Mouse (Mus musculus) forebrain, embryonic 14.5 days (tissue): Measurements from ENCODE around the gene Katna1. TPM values are rescaled to one million over a fixed set of nuclear protein-coding genes. Genes with fewer than 3 reads are reported as not detected.
A peak's percentile ranks its signal among the peaks of the same experiment; 100 is the strongest.

Experiments used
- ATAC-seq: fragments of 200-750 bp; cut with Nextera tagmentation; 2 replicates; pipeline ENCODE4 v1.8.0; 2017; ENCODE audit warnings: mild to moderate bottlenecking, moderate library complexity
- DNase-seq: peaks from one replicate; pipeline ENCODE4 v3.0.0-alpha.2; 2015; ENCODE audit warnings: low spot score
- H3K27ac ChIP-seq: fragments of 300-500 bp; sonication (generic); 2 replicates; pipeline ENCODE4 v1.5.1; 2014; ENCODE audit warnings: low read depth, mild to moderate bottlenecking, control low read depth, low read length, moderate library complexity
- H3K27me3 ChIP-seq: fragments of 300-500 bp; sonication (generic); replicated peaks from 2 replicates; pipeline ENCODE4 v1.6.1; 2014; ENCODE audit warnings: low read length, control low read depth, mixed read lengths; ENCODE audit not compliant: control insufficient read depth, insufficient read depth
- H3K36me3 ChIP-seq: fragments of 300-500 bp; sonication (generic); 2 replicates; pipeline ENCODE4 v1.6.1; 2014; ENCODE audit warnings: low read length, control low read depth; ENCODE audit not compliant: control insufficient read depth, insufficient read depth
- H3K4me1 ChIP-seq: fragments of 300-500 bp; sonication (generic); 2 replicates; pipeline ENCODE4 v1.6.1; 2014; ENCODE audit warnings: antibody characterized with exemption, low read length, control low read depth; ENCODE audit not compliant: control insufficient read depth, insufficient read depth
- H3K4me2 ChIP-seq: fragments of 300-500 bp; sonication (generic); 2 replicates; pipeline ENCODE4 v1.6.1; 2014; ENCODE audit warnings: mild to moderate bottlenecking, control low read depth, low read length
- H3K4me3 ChIP-seq: fragments of 300-500 bp; sonication (generic); 2 replicates; pipeline ENCODE4 v1.5.1; 2014; ENCODE audit warnings: low read depth, low read length, control low read depth
- H3K9ac ChIP-seq: fragments of 300-500 bp; sonication (generic); 2 replicates; pipeline ENCODE4 v1.6.1; 2014; ENCODE audit warnings: mild to moderate bottlenecking, low read length, control low read depth, moderate library complexity
- H3K9me3 ChIP-seq: fragments of 300-500 bp; sonication (generic); replicated peaks from 2 replicates; pipeline ENCODE4 v1.6.1; 2016; ENCODE audit warnings: low read length, control low read depth, mixed read lengths; ENCODE audit not compliant: control insufficient read depth
- WGBS: fragments of 180-500 bp; shearing (Covaris S2); extraction: QIAGEN DNeasy Blood & Tissue Kit; methylation state at CpG from one replicate; pipeline ENCODE4 v1.1.7; 2014; 5-methylcytosine and 5-hydroxymethylcytosine counted together
- polyA plus RNA-seq: library from polyadenylated mRNA; unstranded; fragments of >200 nt; fragmentation: Nextera tagmentation; extraction: Ambion mirVana; gene quantifications from 2 replicates; pipeline ENCODE4 v1.2.1, GENCODE M21; 2014

The Katna1 gene
- polyA plus RNA-seq, 1 experiment from 2014 or later = 45.2 TPM

DNA sequence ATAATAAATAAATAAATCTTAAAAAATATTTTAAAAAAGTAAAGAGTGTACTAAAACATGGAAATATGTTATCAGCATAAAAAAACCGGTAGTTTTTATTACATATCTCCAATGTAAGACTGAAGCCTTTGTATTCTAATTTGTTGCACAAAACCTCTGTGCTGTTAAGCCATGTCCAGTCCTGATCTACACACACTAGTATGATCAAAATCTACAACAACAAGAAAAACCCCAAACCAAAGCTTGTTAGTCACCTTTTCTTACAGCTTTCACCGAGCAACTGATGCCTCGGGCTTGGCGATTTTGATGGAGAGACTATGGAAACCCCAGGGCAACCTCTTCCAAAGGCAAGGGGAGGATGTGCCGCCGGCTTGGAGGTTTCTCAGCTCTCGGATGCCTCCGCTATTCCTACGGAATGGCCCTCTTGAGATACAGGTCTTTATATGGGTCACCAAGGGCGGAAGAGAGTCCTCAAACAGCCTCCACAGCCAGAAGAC, 66.5 kb downstream of the Katna1 start:
- Histone ChIP-seq H3K27me3 (no peaks in the 10 kb centered on the region), H3K36me3 (peaks cover 28% of the 10 kb centered on the region), H3K9ac (peak overlapping the region; percentile 91), H3K9me3 (no peaks in the 10 kb centered on the region), H3K4me3 (peak overlapping the region; percentile 91), H3K27ac (no peak overlapping the region), H3K4me1 (peaks cover 10% of the 10 kb centered on the region), H3K4me2 (peak overlapping the region; percentile 56)
- DNase-seq = no peak
- peak; percentile 43; the same call in 1 of the 2 replicates for ATAC-seq
- under 1% methylated on average over 10 of the region's 10 CpGs for WGBS

DNA sequence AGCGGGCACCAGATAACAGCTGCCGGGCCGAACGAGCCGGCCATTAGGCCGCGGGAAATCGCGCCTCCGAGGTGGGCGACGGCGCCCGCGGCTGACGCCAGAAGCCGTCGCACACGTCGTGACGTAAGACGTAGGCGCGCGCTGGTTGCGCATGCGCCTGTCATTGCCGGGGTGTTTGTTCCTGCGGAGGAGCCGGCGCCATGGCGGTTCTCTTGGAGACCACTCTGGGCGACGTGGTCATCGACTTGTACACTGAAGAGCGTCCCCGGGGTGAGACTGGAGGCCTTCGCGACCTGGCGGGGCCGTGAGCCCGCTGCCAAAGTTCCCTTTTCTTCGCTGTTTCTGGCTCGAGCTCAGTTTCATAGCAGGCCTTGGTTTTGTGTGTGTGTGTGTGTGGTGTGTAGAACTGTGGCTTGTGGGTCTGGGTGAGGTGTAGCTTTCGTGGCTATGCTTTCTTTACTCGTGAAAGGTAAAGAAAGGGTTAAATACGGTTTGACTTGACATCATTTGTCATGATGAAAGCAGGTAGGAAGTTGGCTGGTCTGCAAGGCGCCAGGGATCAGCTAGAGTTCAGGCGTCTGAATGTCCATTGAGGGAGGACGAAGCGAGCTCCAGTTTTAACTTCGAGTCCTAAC, 67.1 kb downstream of the Katna1 start, which contains the start of the genes Ginm1 and Ppil4:
Gene Ginm1, minus strand, starts transcription at position 74 of the 635 bp plus-strand sequence.
Gene Ppil4, plus strand, starts transcription at position 141 of the 635 bp plus-strand sequence.
- Histone ChIP-seq H3K9me3 (no peaks in the 10 kb centered on the region), H3K9ac (peak within 1 kb of the TSS; percentile 91), H3K27ac (no peak within 1 kb of the TSS), H3K4me3 (peak within 1 kb of the TSS; percentile 91), H3K36me3 (peaks cover 34% of the 10 kb centered on the region), H3K27me3 (no peaks in the 10 kb centered on the region), H3K4me1 (peaks cover 10% of the 10 kb centered on the region), H3K4me2 (peak within 1 kb of the TSS; percentile 91)
- DNase-seq = peak; percentile 96
- ATAC-seq = peak; percentile 96
- under 1% methylated on average over 52 of the region's 52 CpGs for WGBS

DNA sequence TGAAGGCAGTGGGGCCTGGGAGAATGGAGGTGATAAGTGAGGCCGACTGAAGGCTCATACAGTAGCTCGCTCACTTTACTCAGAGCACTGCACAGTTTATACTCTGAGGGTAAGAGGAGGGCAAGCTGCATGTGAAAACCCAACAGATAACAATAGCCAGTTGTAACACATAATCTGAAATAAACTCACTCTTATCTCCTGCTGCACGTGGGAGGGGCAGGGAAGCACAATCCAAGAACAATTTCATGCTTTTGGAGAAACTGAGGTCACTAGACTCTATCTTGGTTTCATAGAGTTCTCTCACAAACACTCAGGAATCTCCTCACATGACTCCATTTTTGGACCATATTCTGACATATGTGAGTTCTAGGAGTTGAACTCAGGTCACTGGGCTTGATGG, 75.5 kb downstream of the Katna1 start:
- 96% methylated on average over 3 of the region's 3 CpGs for WGBS
- Histone ChIP-seq H3K4me2 (no peak overlapping the region), H3K9me3 (no peaks in the 10 kb centered on the region), H3K9ac (no peak overlapping the region), H3K4me1 (no peaks in the 10 kb centered on the region), H3K27ac (no peak overlapping the region), H3K27me3 (no peaks in the 10 kb centered on the region), H3K4me3 (no peak overlapping the region), H3K36me3 (peaks cover 88% of the 10 kb centered on the region)
- DNase-seq (no peak), ATAC-seq (no peak)

DNA sequence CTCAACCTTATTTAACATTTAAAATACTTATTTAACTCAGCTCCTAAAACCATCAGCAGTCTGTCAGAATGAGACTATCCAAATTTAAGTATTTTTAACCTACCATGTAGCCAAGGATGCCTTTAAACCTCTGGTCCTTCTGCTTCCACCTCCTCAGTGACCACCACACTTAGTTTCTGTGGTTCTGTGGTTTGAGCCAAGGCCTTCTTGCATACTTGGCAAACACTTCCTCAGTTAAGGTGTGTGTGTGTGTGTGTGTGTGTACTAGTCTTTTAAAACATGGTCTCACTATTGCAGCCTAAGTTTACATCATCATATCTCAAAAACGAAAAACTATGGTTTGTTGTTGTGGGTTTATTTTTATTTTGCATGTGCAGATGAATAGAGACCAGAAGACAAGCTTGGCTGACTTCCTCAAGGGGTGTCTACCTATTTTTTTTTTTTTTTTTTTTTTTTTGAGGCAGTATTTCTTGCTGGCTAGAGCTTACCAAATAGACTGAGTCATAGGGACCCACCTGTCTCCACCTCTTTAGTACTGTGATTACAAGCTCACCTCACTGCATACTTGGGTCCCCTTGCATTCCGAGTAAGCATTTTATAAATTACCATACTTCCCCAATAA, 76.8 kb downstream of the Katna1 start:
- H3K4me3 ChIP-seq = no peak overlapping the region
- WGBS = 93% methylated on average over 2 of the region's 2 CpGs
- no peak overlapping the region for H3K9ac ChIP-seq
- H3K4me1 ChIP-seq = no peaks in the 10 kb centered on the region
- no peaks in the 10 kb centered on the region for H3K27me3 ChIP-seq
- DNase-seq (no peak), ATAC-seq (no peak)
- peaks cover 84% of the 10 kb centered on the region for H3K36me3 ChIP-seq
- H3K9me3 ChIP-seq = no peaks in the 10 kb centered on the region
- no peak overlapping the region for H3K27ac ChIP-seq
- H3K4me2 ChIP-seq = no peak overlapping the region

DNA sequence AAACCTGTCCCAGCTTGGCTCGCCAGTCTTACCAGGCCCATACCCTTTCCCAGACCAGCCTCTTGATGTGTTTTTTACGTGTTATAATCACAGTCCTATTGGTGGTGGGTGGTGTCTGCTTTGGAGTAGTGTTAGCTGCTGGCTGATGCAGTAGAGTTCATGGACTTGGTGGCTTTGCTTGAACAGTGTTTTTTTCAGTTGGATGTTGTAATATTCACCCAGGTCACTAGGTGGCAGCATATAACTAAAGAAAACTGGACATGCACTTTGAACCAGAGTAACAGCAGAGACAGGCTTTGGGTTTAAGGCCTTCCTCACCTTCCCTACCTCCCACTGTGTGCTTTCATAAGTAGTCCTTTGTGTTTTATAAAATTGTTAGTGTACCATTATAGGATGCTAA, 84.1 kb downstream of the Katna1 start:
- WGBS = 43% methylated on average over 2 of the region's 2 CpGs
- no peak overlapping the region for H3K4me3 ChIP-seq
- no peaks in the 10 kb centered on the region for H3K27me3 ChIP-seq
- H3K4me2 ChIP-seq = no peak overlapping the region
- peak; percentile 44 for ATAC-seq
- peak; percentile 78 for DNase-seq
- no peak overlapping the region for H3K27ac ChIP-seq
- H3K36me3 ChIP-seq = peaks cover 77% of the 10 kb centered on the region
- H3K9me3 ChIP-seq = no peaks in the 10 kb centered on the region
- no peaks in the 10 kb centered on the region for H3K4me1 ChIP-seq
- no peak overlapping the region for H3K9ac ChIP-seq

Other genes starting within 250 kb of the Katna1 start
- 29.0 and 36.8 TPM in 2 replicates for gene Lrp11, start 136.2 kb upstream of the Katna1 start, polyA plus RNA-seq
- gene Nup43, start 58.5 kb upstream of the Katna1 start, polyA plus RNA-seq = 43.2 and 46.7 TPM in 2 replicates
- gene Pcmt1, start 44.9 kb upstream of the Katna1 start, polyA plus RNA-seq = 171 and 172 TPM in 2 replicates
- gene Lats1, start 44.8 kb upstream of the Katna1 start, polyA plus RNA-seq = 12.8 and 13.7 TPM in 2 replicates
- 47.5 and 54.2 TPM in 2 replicates for gene Ginm1, start 66.8 kb downstream of the Katna1 start, polyA plus RNA-seq
- gene Ppil4, start 66.9 kb downstream of the Katna1 start, polyA plus RNA-seq = 47.6 and 53.7 TPM in 2 replicates
- gene Zc3h12d, start 106.5 kb downstream of the Katna1 start, polyA plus RNA-seq = 0.05 TPM in 1 of 2 replicates, not detected in the other
- 19.1 and 19.4 TPM in 2 replicates for gene Tab2, start 230.2 kb downstream of the Katna1 start, polyA plus RNA-seq